Mouse (Mus musculus) neural tube, embryonic 12.5 days (tissue): ENCODE measurements at regions not wholly inside any gene's neighbourhood (a gene's known extent, or its start where the extent isn't known, plus 50 kb on each side); places are given as distances from the start of the nearest gene placed in this dataset.

Source experiments
- ATAC-seq: fragments of 200-750 bp; cut with Nextera tagmentation; 2 replicates; pipeline ENCODE4 v1.8.0; 2017; ENCODE audit warnings: low read depth, mild to moderate bottlenecking, moderate TSS enrichment, moderate library complexity; ENCODE audit not compliant: low FRiP score
- H3K27ac ChIP-seq: fragments of 300-500 bp; sonication (generic); 2 replicates; pipeline ENCODE4 v1.5.1; 2016
- H3K27me3 ChIP-seq: fragments of 300-500 bp; sonication (generic); replicated peaks from 2 replicates; pipeline ENCODE4 v1.6.1; 2016; ENCODE audit warnings: mild to moderate bottlenecking
- H3K36me3 ChIP-seq: fragments of 300-500 bp; sonication (generic); 2 replicates; pipeline ENCODE4 v1.6.1; 2016; ENCODE audit warnings: mild to moderate bottlenecking
- H3K4me1 ChIP-seq: fragments of 300-500 bp; sonication (generic); 2 replicates; pipeline ENCODE4 v1.6.1; 2016
- H3K4me2 ChIP-seq: fragments of 300-500 bp; sonication (generic); replicated peaks from 2 replicates; pipeline ENCODE4 v1.6.1; 2016; ENCODE audit warnings: mild to moderate bottlenecking
- H3K4me3 ChIP-seq: fragments of 300-500 bp; sonication (generic); 2 replicates; pipeline ENCODE4 v1.5.1; 2016
- H3K9ac ChIP-seq: fragments of 300-500 bp; sonication (generic); 2 replicates; pipeline ENCODE4 v1.6.1; 2016; ENCODE audit warnings: mild to moderate bottlenecking
- H3K9me3 ChIP-seq: fragments of 300-500 bp; sonication (generic); 2 replicates; pipeline ENCODE4 v1.6.1; 2016; ENCODE audit warnings: mild to moderate bottlenecking
- WGBS: fragments of 180-500 bp; shearing (Covaris S2); methylation state at CpG from one replicate; pipeline ENCODE4 v1.1.7; 2016; 5-methylcytosine and 5-hydroxymethylcytosine counted together

DNA sequence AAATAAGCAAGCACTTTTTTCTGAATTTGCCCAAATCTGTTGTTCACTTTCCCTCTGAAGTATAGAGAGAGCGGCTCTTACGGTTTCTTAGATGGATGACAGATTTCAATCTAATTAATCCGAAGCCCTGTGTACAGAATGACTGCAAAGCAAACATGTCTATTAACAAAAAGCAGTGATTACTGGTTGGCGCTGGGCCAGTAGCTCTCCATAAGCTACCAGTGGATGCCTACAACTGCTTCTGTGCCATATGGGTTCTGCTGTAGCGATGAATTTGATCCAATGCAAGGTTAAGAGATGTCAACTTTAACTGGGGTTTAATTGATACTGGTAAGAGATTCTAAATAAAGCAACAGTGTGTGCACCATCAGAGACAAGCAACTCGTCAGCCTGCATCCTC is 162.3 kb downstream of the Rwdd3 start:
- Histone ChIP-seq H3K9me3 (no peaks in the 10 kb centered on the region), H3K4me3 (no peak overlapping the region), H3K4me2 (no peak overlapping the region), H3K27me3 (no peaks in the 10 kb centered on the region), H3K27ac (no peak overlapping the region), H3K36me3 (no peaks in the 10 kb centered on the region), H3K9ac (no peak overlapping the region), H3K4me1 (no peaks in the 10 kb centered on the region)
- ATAC-seq = no peak
- WGBS = 84% methylated on average over 6 of the region's 6 CpGs

DNA sequence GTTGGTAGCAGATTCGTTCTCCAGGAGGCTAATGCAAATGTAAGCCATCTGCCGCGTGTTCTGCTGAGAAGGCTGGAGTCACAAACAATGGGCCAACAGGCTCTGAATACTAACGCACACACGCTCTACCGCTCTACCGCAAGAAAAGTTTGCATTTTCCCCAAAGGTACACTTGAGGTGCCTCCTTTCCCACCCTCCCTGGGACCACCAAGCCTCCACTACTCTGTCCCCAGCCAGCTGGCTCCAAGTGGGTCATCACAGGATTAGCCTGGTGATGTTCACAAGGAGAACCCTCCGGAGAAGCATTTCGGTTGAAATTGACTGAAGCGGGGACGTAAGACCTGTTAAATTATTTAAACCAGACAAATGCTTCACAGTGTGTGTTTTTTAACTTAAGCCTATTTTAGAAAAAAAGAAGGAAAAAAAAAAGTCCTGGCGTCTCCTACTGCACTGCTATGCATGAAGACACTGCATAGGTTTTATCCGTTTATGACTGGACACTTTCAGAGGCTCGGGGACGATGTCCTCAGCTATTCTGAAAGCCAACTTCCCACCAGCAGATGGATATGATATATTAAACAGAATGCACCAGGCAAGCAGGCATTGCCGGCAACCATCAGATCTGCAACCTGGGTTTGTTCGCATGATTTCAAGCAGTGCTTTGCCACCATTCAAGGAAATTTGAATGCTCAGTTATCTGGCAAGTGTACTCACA is 187.8 kb downstream of the Rwdd3 start:
- Histone ChIP-seq H3K4me2 (peak overlapping the region; percentile 34; the same call in 1 of the 2 replicates), H3K36me3 (no peaks in the 10 kb centered on the region), H3K4me1 (peaks cover 6% of the 10 kb centered on the region), H3K27me3 (no peaks in the 10 kb centered on the region), H3K4me3 (no peak overlapping the region), H3K9ac (no peak overlapping the region), H3K9me3 (no peaks in the 10 kb centered on the region), H3K27ac (no peak overlapping the region)
- peak; percentile 72 for ATAC-seq
- WGBS = 43% methylated on average over 17 of the region's 17 CpGs

DNA sequence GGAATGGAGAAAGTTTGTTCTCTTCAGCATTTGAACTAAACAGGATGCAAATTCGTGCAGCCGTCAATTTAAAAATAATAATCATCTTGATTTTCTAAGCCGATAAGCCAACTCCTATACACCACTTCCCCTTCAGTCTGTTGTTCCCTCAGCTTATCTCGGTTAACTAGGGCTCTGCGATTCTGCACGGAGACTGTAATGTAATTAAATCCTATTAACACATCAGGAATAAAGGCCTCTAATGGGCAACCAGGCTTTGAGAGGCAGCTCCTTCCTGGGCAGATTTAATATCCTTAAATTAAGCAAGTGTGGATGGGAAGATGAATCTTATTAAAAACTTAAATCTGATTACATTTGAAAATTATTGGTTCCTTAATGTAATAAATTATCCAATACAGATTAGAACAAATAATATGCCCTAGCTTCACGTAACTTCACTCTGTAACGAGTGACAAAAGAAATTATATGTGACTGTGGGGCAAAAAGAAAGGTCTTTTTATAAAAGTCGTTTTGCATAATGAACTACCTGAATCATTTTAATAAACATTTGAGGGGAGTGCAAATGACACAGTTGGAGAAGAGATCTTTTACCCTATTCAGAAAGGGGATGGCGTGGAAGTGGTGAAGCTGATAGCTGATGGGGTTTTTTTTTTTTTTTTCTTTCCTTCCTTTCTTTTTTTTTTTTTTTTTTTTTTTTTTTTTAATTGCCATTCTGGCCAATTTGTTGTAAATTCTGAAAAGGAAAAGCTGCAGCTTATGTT is 188.5 kb downstream of the Rwdd3 start:
- 28% methylated on average over 10 of the region's 10 CpGs for WGBS
- no peaks in the 10 kb centered on the region for H3K36me3 ChIP-seq
- no peaks in the 10 kb centered on the region for H3K27me3 ChIP-seq
- no peak overlapping the region for H3K4me3 ChIP-seq
- H3K27ac ChIP-seq = no peak overlapping the region
- peaks cover 6% of the 10 kb centered on the region for H3K4me1 ChIP-seq
- H3K4me2 ChIP-seq = no peak overlapping the region
- no peaks in the 10 kb centered on the region for H3K9me3 ChIP-seq
- ATAC-seq = peak; percentile 63; the same call in 1 of the 2 replicates
- H3K9ac ChIP-seq = no peak overlapping the region

DNA sequence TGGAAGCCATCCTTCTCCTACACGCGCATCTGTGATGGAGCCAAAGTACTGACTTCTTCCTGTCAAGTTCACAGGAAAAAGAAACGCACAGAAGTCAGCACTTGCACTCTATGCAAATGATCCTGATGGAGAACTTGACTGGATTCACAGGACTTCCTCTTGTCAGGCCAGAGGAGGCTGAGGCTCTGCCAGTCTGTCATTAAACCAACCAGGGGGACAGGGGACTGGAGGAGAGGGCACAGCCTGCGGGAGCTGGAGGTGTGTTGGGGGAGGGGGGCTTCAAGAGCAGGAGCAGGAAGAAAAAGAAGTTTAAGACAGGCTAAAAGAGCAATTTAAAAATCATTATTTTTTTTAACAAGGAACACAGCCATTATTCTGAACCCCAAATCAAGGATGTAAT is 189.3 kb downstream of the Rwdd3 start:
- Histone ChIP-seq H3K4me3 (no peak overlapping the region), H3K4me2 (no peak overlapping the region), H3K27ac (no peak overlapping the region), H3K9ac (no peak overlapping the region), H3K36me3 (no peaks in the 10 kb centered on the region), H3K4me1 (peaks cover 6% of the 10 kb centered on the region), H3K9me3 (no peaks in the 10 kb centered on the region), H3K27me3 (no peaks in the 10 kb centered on the region)
- ATAC-seq = 0 out of 2 replicates have a peak, but pooled peaks have one; percentile 35
- 40% methylated on average over 4 of the region's 4 CpGs for WGBS

DNA sequence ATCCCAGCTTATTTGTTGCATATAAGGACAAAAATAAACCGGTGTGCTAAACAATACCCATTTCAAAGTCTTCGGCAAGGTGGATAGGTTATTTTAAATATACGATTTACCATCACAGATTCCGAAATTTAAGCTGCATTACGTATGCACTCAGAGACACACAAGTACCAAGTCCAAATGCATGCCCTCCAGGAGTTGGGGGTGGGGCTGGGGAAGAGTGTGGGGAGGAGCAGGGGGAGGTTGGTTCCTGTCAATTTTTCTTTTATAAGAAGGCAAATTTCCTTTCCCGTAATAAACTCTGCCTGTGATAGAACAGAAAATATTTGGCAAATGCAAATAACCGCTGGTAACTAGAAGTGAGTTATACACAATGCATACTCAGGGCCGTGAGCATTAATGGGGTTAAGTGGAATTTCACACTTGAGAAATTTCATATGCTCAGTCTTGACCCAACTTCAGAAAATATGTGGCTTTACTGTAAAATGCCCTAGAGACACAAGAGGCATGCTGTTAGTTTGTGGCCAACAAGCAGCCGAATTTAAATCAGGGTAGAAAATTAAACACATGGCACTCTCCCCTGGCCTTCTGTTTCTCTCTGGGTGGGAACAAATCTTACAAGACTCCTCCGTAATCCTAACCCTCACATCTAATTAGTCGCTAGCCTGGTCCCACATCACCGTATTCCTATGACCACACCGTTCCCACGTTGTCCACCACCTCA is 200.6 kb downstream of the Rwdd3 start:
- H3K27ac ChIP-seq = no peak overlapping the region
- WGBS = 82% methylated on average over 14 of the region's 14 CpGs
- no peak for ATAC-seq

DNA sequence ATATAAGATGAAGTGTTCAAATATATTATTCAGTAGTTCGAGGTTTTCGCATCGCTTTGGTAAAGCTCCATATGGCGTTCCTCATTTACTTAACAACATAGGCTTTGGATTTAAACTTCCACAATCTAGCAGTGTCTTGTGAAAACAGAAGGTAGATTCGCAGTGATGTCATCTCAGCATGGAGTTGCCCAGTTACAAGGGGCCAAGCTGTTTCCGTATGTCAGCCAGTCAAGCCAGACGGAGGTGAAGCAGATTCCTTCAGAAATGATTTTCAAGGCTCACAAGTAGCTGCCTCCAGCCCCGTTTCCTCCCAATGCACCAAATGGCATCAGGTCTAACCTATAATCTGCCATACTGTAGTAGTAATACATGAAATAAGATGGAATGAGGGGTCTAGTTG is 224.6 kb downstream of the Rwdd3 start:
- 91% methylated on average over 8 of the region's 8 CpGs for WGBS
- ATAC-seq = no peak
- Histone ChIP-seq H3K27ac (no peak overlapping the region), H3K4me3 (no peak overlapping the region), H3K36me3 (no peaks in the 10 kb centered on the region), H3K9ac (no peak overlapping the region), H3K27me3 (no peaks in the 10 kb centered on the region), H3K9me3 (no peaks in the 10 kb centered on the region), H3K4me2 (no peak overlapping the region), H3K4me1 (no peaks in the 10 kb centered on the region)

More for the DNA sequence above, 200.6 kb downstream of the Rwdd3 start:
- Histone ChIP-seq H3K9me3 (no peaks in the 10 kb centered on the region), H3K36me3 (no peaks in the 10 kb centered on the region), H3K27me3 (no peaks in the 10 kb centered on the region), H3K9ac (no peak overlapping the region), H3K4me2 (no peak overlapping the region), H3K4me1 (no peaks in the 10 kb centered on the region), H3K4me3 (no peak overlapping the region)

DNA sequence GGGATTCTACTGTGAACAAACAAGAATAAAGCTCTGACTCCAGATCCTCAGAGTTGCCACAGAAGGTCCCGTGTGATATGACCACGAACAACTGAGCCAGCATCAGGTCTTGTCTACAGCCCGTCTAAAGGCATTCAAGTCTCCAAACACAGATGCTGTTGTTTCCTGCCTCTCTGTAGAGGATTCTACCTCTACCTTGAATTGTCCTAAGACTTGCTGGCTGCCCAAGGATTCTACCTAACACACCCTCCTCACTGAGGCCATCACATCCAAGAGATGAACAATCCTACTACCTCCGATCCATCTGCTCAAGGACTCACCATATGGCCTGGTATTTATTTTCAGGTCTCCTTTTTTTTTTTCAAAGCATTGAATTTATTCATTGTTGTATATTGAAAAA is 237.1 kb downstream of the Rwdd3 start:
- H3K4me3 ChIP-seq = no peak overlapping the region
- 93% methylated on average over 4 of the region's 4 CpGs for WGBS
- no peaks in the 10 kb centered on the region for H3K4me1 ChIP-seq
- H3K36me3 ChIP-seq = no peaks in the 10 kb centered on the region
- no peak overlapping the region for H3K4me2 ChIP-seq
- no peak overlapping the region for H3K9ac ChIP-seq
- H3K27me3 ChIP-seq = no peaks in the 10 kb centered on the region
- no peaks in the 10 kb centered on the region for H3K9me3 ChIP-seq
- no peak for ATAC-seq
- no peak overlapping the region for H3K27ac ChIP-seq

DNA sequence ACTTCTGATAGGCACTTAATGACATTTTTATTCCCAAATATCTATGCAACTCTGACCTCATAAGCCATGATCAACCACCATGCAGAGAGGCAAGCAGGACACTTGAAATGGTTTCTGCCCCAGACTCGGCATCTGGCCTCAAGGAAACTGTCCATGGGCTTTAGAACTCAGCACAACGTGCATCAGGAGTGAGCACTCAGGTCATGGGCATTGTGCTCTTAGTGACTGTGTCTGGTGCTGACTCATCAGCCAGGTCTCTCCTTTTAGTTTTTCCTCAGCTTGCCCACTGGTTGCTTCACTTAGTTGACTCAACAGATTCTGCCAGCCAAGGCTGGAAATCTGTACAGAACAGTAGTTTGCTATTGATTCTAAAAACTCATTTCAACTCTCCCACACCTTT is 251.1 kb downstream of the Rwdd3 start:
- H3K4me2 ChIP-seq = no peak overlapping the region
- no peaks in the 10 kb centered on the region for H3K4me1 ChIP-seq
- H3K4me3 ChIP-seq = no peak overlapping the region
- H3K9me3 ChIP-seq = no peaks in the 10 kb centered on the region
- no peaks in the 10 kb centered on the region for H3K36me3 ChIP-seq
- no peak overlapping the region for H3K9ac ChIP-seq
- 77% methylated on average over 2 of the region's 2 CpGs for WGBS
- no peaks in the 10 kb centered on the region for H3K27me3 ChIP-seq
- H3K27ac ChIP-seq = no peak overlapping the region
- no peak for ATAC-seq

DNA sequence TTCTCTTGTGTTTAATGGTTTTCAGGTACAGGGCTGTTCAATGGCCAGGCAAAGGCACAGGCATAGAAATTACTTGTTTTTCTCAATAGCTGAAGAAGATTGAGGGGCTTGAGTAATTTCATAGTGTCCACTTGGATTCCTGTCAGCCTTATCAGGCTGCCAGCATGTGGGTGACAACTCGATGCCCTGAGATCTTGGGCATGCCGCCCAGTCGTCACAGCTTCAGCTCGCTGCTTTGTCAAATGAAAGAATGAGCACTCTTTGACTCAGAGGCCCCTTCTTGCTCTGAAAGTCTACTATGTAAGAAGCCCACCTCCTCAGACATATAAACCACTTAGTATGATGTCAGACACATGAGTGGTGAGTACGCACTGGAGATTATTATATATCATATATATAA is 272.6 kb downstream of the Rwdd3 start:
- H3K4me2 ChIP-seq = no peak overlapping the region
- 94% methylated on average over 5 of the region's 5 CpGs for WGBS
- no peaks in the 10 kb centered on the region for H3K9me3 ChIP-seq
- H3K4me1 ChIP-seq = no peaks in the 10 kb centered on the region
- no peak overlapping the region for H3K27ac ChIP-seq
- H3K4me3 ChIP-seq = no peak overlapping the region
- H3K27me3 ChIP-seq = no peaks in the 10 kb centered on the region
- no peak overlapping the region for H3K9ac ChIP-seq
- no peaks in the 10 kb centered on the region for H3K36me3 ChIP-seq
- no peak for ATAC-seq

DNA sequence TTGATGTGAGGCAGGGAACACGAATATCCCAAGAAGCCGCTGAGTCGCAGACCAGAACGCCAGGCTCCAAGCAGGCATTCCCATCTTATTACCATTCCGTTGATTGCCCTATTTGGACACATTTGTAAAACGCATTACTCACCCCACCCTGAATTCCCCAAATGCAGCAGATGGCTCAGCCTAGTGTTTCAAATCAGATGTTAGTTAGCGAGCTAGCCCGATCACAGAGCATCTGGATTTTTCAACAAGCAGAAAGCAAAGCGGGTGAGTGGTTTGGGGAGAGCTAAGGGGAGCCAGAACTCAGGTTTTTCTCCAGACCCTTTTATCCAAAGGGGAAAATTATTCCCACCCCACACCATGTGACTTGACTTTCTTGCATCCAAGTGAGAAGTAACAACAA is 273.2 kb downstream of the Rwdd3 start:
- ATAC-seq = no peak
- no peaks in the 10 kb centered on the region for H3K36me3 ChIP-seq
- 69% methylated on average over 9 of the region's 9 CpGs for WGBS

DNA sequence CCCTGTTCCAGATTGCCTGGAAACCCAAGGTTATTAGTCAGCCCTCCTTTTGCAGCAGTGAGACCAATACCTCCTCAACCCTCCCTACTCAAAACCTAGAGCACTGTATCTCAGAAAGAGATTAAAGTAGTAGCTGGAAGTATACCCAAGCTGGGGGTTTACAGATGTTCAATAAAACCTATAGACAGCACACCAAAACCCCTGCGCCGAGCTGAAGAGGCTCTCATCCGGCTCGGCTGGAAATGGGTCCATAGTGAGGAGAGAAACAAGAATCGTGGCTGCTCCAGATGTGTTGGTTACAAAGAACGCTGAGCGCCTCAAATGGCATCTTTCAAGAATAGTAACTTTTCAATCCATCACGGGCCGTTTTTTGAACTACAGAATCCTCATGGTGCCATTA is 273.7 kb downstream of the Rwdd3 start:
- Histone ChIP-seq H3K27me3 (no peaks in the 10 kb centered on the region), H3K4me3 (no peak overlapping the region), H3K4me2 (no peak overlapping the region), H3K4me1 (no peaks in the 10 kb centered on the region), H3K36me3 (no peaks in the 10 kb centered on the region), H3K9me3 (no peaks in the 10 kb centered on the region), H3K27ac (no peak overlapping the region), H3K9ac (no peak overlapping the region)
- 94% methylated on average over 9 of the region's 9 CpGs for WGBS
- no peak for ATAC-seq

More for the DNA sequence above, 273.2 kb downstream of the Rwdd3 start:
- Histone ChIP-seq H3K4me1 (no peaks in the 10 kb centered on the region), H3K27ac (no peak overlapping the region), H3K9ac (no peak overlapping the region), H3K4me2 (no peak overlapping the region), H3K4me3 (no peak overlapping the region), H3K27me3 (no peaks in the 10 kb centered on the region), H3K9me3 (no peaks in the 10 kb centered on the region)

DNA sequence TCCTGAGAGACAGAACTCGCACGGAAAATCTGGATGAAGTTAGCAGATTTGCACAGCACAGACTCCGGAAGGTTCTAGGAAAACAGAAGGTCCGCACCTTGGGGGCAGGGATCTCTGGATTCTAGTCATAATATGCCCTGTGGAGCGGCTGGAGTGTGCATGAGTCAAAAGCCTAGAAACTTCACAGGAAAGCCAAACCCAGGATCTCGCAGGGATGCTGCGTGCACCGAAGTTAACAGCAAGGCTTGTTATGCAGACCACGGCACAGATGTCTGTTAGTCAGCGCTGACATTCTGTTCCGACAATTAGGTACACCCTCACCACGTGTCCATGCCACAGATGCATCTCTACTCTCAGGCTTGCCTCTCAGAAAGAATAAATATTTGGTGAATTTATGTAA is 274.3 kb downstream of the Rwdd3 start:
- Histone ChIP-seq H3K27ac (no peak overlapping the region), H3K4me2 (no peak overlapping the region), H3K27me3 (no peaks in the 10 kb centered on the region), H3K36me3 (no peaks in the 10 kb centered on the region), H3K9me3 (no peaks in the 10 kb centered on the region), H3K9ac (no peak overlapping the region), H3K4me1 (no peaks in the 10 kb centered on the region), H3K4me3 (no peak overlapping the region)
- 85% methylated on average over 12 of the region's 12 CpGs for whole genome bisulfite sequencing
- ATAC-seq = no peak
